Mouse (Mus musculus) forebrain, embryonic 13.5 days (tissue): ENCODE data around the gene Acox3. TPM values are rescaled to one million over a fixed set of nuclear protein-coding genes. Genes with fewer than 3 reads are reported as not detected.

Experiments
- ATAC-seq: fragments of 200-750 bp; cut with Nextera tagmentation; 2 replicates; pipeline ENCODE4 v1.8.0; 2017
- H3K27ac ChIP-seq: fragments of 300-500 bp; sonication (generic); 2 replicates; pipeline ENCODE4 v1.5.1; 2015; ENCODE audit warnings: inconsistent platforms, mild to moderate bottlenecking, moderate library complexity
- H3K27me3 ChIP-seq: fragments of 300-500 bp; sonication (generic); 2 replicates; pipeline ENCODE4 v1.6.1; 2015; ENCODE audit warnings: mild to moderate bottlenecking, inconsistent platforms
- H3K36me3 ChIP-seq: fragments of 300-500 bp; sonication (generic); 2 replicates; pipeline ENCODE4 v1.6.1; 2015; ENCODE audit warnings: mild to moderate bottlenecking, inconsistent platforms; ENCODE audit not compliant: poor library complexity, severe bottlenecking
- H3K4me1 ChIP-seq: fragments of 300-500 bp; sonication (generic); 2 replicates; pipeline ENCODE4 v1.6.1; 2015; ENCODE audit warnings: inconsistent platforms
- H3K4me2 ChIP-seq: fragments of 300-500 bp; sonication (generic); 2 replicates; pipeline ENCODE4 v1.6.1; 2015; ENCODE audit warnings: inconsistent platforms, mild to moderate bottlenecking, moderate library complexity
- H3K4me3 ChIP-seq: fragments of 300-500 bp; sonication (generic); 2 replicates; pipeline ENCODE4 v1.5.1; 2015; ENCODE audit warnings: mild to moderate bottlenecking, inconsistent platforms
- H3K9ac ChIP-seq: fragments of 300-500 bp; sonication (generic); 2 replicates; pipeline ENCODE4 v1.6.1; 2015; ENCODE audit warnings: mild to moderate bottlenecking, inconsistent platforms
- H3K9me3 ChIP-seq: fragments of 300-500 bp; sonication (generic); replicated peaks from 2 replicates; pipeline ENCODE4 v1.6.1; 2016; ENCODE audit warnings: inconsistent platforms
- WGBS: fragments of 180-500 bp; shearing (Covaris S2); methylation state at CpG from one replicate; pipeline ENCODE4 v1.1.7; 2015; 5-methylcytosine and 5-hydroxymethylcytosine counted together
- polyA plus RNA-seq: library from polyadenylated mRNA; unstranded; fragments of >200 nt; fragmentation: Nextera tagmentation; extraction: Ambion mirVana; gene quantifications from 2 replicates; pipeline ENCODE4 v1.2.1, GENCODE M21; 2015

The Acox3 gene
- polyA plus RNA-seq, 1 experiment from 2014 or later = 12.0 TPM

DNA sequence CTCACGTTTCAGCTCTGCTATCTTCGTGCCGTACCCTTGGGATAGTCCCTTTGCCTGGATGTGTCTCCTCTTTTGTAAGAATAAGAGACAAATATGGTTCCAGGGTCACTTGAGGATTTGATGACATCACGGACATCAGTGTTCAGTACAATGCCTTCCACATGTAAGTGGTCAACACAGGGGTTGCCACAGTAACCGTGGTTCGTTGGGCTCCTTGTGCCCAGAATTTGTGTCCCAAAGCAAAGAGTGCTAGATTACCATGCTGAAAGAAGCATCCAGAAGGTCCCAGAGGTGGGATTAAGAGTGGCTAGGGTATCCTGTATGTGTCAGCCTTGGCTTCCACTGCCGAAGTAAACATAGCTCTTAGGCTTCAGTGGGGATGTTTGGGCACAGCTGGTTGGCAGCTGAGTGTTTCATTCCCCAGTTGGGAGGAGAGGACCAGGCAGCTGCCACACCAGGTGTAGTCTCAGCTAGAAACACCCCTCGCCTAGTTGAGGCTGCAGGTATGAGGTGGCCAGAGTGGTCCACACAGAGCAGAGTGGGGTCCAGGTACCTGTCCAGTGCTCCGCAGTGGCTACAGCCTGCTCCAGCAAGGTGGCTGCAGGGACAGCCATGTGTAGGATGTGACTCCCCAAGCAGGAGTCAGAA is 60.7 kb downstream of the Acox3 start:
- Histone ChIP-seq H3K36me3 (no peaks in the 10 kb centered on the region), H3K9ac (no peak overlapping the region), H3K4me3 (no peak overlapping the region), H3K27me3 (no peaks in the 10 kb centered on the region), H3K9me3 (no peaks in the 10 kb centered on the region), H3K4me1 (no peaks in the 10 kb centered on the region), H3K4me2 (no peak overlapping the region), H3K27ac (no peak overlapping the region)
- no peak for ATAC-seq
- WGBS = 81% methylated on average over 9 of the region's 9 CpGs

DNA sequence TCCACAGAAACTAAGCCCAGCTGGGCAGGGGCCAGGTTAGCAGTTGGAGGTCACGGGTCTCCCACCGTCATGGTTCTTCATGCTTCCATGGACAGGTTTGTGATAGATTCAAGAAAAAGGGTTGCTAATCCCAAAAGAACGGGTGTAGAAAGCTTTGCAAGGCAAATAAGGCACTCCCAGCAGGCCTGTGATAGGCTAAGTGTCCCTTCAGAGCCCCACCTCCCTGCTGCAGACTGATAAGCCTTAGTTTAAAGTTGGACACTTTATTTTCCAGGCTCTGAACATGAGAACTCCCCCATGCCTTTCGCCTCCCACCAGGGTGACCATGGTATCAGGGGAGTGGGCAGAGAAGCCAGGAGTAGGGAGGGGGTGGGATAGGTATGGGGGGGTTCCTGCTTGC is 61.2 kb downstream of the Acox3 start:
- Histone ChIP-seq H3K4me3 (no peak overlapping the region), H3K4me2 (no peak overlapping the region), H3K9me3 (no peaks in the 10 kb centered on the region), H3K36me3 (no peaks in the 10 kb centered on the region), H3K27me3 (no peaks in the 10 kb centered on the region), H3K27ac (no peak overlapping the region), H3K9ac (no peak overlapping the region), H3K4me1 (no peaks in the 10 kb centered on the region)
- 58% methylated on average over 4 of the region's 4 CpGs for WGBS
- no peak for ATAC-seq

DNA sequence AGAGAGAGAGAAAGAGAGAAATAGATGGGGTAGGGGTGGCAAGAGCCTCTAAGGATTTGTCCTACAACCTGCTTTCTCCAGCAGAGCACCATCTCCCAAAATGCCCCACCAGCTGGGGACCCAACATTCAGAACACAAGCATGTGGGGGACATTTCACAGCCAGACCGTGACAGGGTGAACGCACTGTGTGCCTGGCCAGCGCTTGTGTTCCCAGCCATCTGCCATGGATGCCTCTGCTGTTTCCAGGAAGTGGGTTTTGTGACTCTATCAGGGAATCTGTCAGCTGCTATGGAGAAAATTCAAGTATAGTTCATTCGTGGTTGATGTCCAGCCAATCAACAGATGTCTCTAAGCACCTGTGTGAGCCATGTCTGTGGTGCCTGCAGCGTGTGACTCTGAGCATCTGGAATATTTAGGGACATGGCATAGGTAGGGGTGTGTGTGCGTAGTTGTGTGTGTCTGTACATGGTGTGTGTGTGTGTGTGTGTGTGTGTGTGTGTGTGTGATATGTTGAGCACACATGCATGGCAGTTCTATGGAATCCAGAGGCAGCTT is 63.2 kb downstream of the Acox3 start:
- Histone ChIP-seq H3K9me3 (no peaks in the 10 kb centered on the region), H3K4me2 (no peak overlapping the region), H3K36me3 (no peaks in the 10 kb centered on the region), H3K9ac (no peak overlapping the region), H3K4me1 (no peaks in the 10 kb centered on the region), H3K27me3 (no peaks in the 10 kb centered on the region), H3K4me3 (no peak overlapping the region), H3K27ac (no peak overlapping the region)
- 88% methylated on average over 6 of the region's 6 CpGs for WGBS
- ATAC-seq = no peak

DNA sequence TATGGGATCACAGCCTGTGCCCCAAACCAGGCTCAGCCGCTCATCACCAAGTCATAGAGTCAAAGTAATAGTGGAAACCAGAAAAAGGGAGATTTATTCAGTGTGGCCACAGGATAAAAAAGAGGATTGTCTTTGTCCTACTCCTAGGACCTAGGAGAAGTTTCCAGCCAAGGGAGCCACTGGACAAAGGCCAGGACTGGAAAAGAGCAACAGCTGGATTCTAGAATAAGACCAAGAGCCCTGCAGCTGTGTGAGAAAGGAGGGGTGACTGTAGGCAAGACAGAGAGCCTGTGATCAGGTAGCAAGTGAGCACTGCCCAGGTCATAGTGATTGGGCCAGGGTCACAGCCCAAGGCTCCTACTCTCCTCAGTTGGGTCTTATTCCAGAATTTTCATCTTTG is 64.1 kb downstream of the Acox3 start:
- ATAC-seq = no peak
- 90% methylated on average over 1 of the region's 1 CpGs for WGBS
- no peak overlapping the region for H3K4me3 ChIP-seq

DNA sequence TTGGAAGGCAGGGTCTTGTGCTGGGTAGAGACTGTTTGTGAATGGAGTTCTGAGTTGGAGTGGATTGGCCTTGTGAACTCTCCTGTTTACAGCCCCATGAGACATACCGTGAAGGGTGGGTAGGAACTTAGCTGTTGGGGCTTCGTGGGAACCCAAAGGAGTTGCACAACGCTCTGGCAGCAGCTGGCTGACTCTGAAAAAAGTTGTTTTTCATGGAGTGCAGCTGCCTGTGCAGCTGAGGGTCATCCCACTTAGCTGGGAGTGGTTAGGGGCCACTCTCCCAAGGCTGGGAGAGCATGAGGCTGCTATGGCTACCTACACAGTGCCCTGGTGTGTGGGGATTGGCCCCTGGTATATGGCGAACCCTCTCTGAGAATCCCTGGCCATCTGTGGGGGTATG is 64.7 kb downstream of the Acox3 start:
- ATAC-seq = no peak
- WGBS = 84% methylated on average over 4 of the region's 4 CpGs
- no peak overlapping the region for H3K4me2 ChIP-seq

More for the DNA sequence above, 64.1 kb downstream of the Acox3 start:
- no peak overlapping the region for H3K27ac ChIP-seq
- no peaks in the 10 kb centered on the region for H3K9me3 ChIP-seq
- no peak overlapping the region for H3K4me2 ChIP-seq
- no peaks in the 10 kb centered on the region for H3K4me1 ChIP-seq
- no peak overlapping the region for H3K9ac ChIP-seq
- H3K27me3 ChIP-seq = no peaks in the 10 kb centered on the region
- no peaks in the 10 kb centered on the region for H3K36me3 ChIP-seq

DNA sequence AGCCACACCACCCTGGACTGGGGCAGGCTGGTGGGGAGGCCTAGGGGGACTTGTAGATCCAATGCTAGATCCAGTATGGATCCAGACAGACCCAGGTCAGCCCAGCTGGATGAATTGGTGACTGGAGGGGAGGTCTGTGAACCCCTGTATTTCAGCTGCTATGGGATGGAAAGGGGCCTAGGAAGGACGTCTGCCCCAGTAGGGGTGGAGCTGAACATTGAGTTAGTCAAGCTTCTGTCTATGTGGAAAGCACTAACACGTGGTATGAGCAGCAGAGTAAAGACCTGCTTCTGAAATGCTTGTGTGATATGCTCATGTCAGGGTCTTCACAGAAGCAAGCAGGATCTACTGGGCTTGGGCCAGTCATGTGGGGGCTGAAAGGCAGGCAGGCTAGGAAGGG is 65.4 kb downstream of the Acox3 start:
- Histone ChIP-seq H3K27me3 (no peaks in the 10 kb centered on the region), H3K9ac (no peak overlapping the region), H3K4me2 (no peak overlapping the region), H3K4me1 (no peaks in the 10 kb centered on the region), H3K36me3 (no peaks in the 10 kb centered on the region), H3K4me3 (no peak overlapping the region), H3K9me3 (no peaks in the 10 kb centered on the region), H3K27ac (no peak overlapping the region)
- 67% methylated on average over 2 of the region's 2 CpGs for WGBS
- ATAC-seq = no peak

More for the DNA sequence above, 64.7 kb downstream of the Acox3 start:
- Histone ChIP-seq H3K4me1 (no peaks in the 10 kb centered on the region), H3K36me3 (no peaks in the 10 kb centered on the region), H3K4me3 (no peak overlapping the region), H3K9me3 (no peaks in the 10 kb centered on the region), H3K27me3 (no peaks in the 10 kb centered on the region), H3K27ac (no peak overlapping the region), H3K9ac (no peak overlapping the region)

DNA sequence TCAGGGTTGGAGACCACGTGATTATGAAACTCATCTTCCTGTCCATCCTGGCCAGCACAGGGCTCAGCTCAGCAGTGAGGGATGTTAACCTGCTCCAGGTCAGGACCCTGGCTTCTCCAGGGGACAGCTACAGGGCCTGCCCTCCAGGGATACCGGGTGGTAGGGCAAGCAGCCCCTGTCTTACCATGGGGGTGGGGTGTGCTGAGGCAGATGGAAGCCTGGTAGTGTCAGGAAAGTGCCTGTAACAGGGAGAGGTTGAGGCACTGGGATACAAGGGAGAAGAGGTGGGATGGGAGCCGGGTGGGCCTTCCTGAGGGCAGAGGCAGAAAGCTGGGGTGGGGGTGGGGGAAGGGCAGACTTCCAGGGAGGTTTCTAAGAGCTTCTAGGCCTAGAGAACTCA is 69.5 kb downstream of the Acox3 start:
- Histone ChIP-seq H3K27ac (no peak overlapping the region), H3K4me3 (no peak overlapping the region), H3K4me1 (no peaks in the 10 kb centered on the region), H3K9me3 (no peaks in the 10 kb centered on the region), H3K9ac (no peak overlapping the region), H3K27me3 (no peaks in the 10 kb centered on the region), H3K4me2 (no peak overlapping the region), H3K36me3 (no peaks in the 10 kb centered on the region)
- WGBS = 90% methylated on average over 3 of the region's 3 CpGs
- no peak for ATAC-seq

DNA sequence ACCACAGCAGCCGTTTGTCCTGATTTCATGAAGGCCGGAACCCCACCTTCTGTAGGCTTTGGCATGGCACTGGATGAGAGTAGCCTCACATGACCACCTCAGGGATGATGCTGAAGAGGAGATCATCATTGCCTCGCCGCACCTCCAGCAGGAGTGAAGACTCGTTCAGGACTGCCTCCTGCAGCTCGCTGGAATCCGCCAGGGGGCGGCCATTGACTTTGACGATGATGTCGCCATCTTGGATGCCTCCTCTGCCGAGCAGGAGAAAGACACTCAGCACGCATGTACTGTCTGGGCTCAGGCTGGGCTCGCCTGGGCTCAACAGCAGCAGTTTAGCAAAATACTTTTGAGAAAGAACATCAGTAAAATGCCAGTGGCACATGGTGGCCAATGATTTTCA is 70.0 kb downstream of the Acox3 start:
- Histone ChIP-seq H3K4me2 (no peak overlapping the region), H3K4me3 (no peak overlapping the region), H3K9me3 (no peaks in the 10 kb centered on the region), H3K4me1 (no peaks in the 10 kb centered on the region), H3K36me3 (no peaks in the 10 kb centered on the region), H3K9ac (no peak overlapping the region), H3K27ac (no peak overlapping the region), H3K27me3 (no peaks in the 10 kb centered on the region)
- whole genome bisulfite sequencing = 88% methylated on average over 13 of the region's 13 CpGs
- ATAC-seq = no peak

DNA sequence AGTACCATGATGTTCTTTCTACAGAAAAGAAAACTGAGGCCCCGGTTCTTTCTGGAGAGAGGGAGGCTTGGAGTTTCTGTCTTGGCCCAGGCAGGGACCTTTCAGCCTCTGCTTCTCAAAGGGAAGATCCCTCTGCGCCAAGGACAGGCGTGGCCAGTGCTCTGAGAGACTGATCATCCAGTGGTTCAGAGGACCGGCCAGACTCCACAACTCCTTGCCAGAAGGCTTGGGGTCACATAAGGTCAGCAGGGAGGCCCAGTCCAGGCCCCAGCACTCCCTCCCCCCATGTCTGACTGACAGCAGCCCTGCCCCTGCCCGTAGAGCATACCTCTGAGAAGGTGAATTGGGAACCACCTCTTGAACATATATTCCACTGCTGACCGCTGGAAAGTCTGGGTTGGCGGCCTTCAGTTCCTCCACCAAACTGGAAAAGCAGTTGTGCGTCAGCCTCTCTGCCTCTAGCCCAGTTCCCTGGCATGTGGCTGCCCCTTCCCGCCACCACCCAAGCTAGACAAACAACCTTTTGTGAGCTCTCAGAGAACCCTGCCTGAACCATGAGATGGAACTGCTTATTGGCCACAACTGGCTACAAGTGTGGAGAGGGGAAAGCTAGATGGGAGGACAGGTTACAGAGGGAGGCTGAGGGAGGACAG is 71.0 kb downstream of the Acox3 start:
- 86% methylated on average over 9 of the region's 9 CpGs for WGBS
- no peak for ATAC-seq

DNA sequence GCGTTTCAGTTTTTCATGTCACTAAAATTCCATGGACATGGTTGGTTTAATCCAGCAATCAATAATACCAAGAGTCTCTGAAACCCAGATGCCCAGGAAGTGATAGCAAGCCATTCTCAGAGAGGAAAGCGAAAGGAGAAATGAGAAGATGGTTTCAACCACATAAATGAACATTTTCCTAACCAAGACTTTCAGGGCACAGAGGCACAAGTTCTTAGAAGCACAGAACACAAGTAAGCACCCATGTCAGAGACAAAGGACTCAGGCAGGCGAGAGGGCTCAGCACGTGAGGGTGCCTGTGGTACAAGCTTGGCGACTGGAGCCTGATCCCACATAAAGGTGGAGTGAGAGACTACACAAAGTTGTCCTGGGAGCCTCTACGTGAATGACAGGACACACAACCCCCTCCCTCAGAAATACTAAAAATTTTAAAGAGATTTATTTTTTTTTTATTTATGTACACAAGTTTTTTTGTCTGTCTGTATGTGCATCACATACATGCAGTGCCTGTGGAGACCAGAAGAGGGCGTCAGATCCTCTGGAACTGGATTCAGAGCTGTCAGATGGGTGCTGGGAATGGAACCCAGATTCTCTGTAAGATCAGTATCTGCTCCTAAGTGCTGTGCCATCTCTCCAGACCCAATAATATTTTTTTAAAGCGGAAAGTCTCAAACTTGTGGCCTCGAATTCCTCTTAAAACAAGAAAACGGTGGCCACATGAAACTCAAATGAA is 73.1 kb downstream of the Acox3 start:
- 86% methylated on average over 10 of the region's 10 CpGs for WGBS
- Histone ChIP-seq H3K36me3 (no peaks in the 10 kb centered on the region), H3K9me3 (no peaks in the 10 kb centered on the region), H3K27ac (no peak overlapping the region), H3K4me1 (no peaks in the 10 kb centered on the region), H3K27me3 (no peaks in the 10 kb centered on the region), H3K4me3 (no peak overlapping the region), H3K9ac (no peak overlapping the region), H3K4me2 (no peak overlapping the region)
- ATAC-seq = no peak

More for the DNA sequence above, 71.0 kb downstream of the Acox3 start:
- Histone ChIP-seq H3K36me3 (no peaks in the 10 kb centered on the region), H3K27ac (no peak overlapping the region), H3K9ac (no peak overlapping the region), H3K4me3 (no peak overlapping the region), H3K4me2 (no peak overlapping the region), H3K9me3 (no peaks in the 10 kb centered on the region), H3K4me1 (no peaks in the 10 kb centered on the region), H3K27me3 (no peaks in the 10 kb centered on the region)

DNA sequence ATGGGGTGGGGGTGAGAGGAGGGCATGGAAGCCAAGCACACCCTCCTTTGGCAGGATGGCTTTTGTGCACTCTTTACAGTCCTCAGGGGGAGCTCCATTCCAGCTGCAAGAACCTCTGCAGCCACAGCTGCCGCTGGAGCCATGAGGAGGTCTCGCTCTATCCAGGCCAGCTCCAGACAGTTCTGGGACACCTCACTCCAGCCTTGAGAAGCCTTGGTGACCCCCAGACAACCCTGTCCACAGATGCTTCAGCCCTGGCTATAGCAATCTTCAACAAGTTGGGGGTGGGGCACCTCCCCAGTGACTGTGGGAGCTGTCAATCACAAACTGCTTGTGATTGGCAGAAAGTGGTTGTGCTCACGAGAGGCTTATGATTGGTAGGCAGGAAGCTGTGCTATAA is 76.7 kb downstream of the Acox3 start:
- Histone ChIP-seq H3K9ac (no peak overlapping the region), H3K4me3 (no peak overlapping the region), H3K36me3 (no peaks in the 10 kb centered on the region), H3K27ac (no peak overlapping the region), H3K9me3 (no peaks in the 10 kb centered on the region), H3K27me3 (no peaks in the 10 kb centered on the region), H3K4me1 (no peaks in the 10 kb centered on the region), H3K4me2 (no peak overlapping the region)
- WGBS = 64% methylated on average over 3 of the region's 3 CpGs
- ATAC-seq = no peak

DNA sequence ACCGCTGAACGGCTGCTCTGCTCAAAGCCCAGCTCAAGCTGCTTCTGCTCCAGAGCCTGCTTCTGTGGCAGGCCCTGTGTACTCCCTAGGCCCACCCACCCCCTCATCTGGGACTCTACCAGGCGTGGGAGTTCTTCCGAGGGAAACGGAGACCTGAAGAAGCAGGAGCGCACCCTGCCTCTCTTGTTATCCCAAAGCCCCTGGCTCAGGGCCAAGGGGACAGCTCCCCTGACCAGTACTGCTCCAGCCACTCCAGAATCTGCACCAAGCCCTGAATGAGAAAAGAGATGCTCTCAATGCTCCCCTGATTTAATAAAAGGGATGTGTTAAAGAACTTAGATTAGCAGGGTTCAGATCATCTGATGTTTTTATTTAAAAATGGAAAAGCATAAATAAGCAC is 78.4 kb downstream of the Acox3 start:
- Histone ChIP-seq H3K4me2 (no peak overlapping the region), H3K36me3 (no peaks in the 10 kb centered on the region), H3K27ac (no peak overlapping the region), H3K4me1 (no peaks in the 10 kb centered on the region), H3K9ac (no peak overlapping the region), H3K4me3 (no peak overlapping the region), H3K9me3 (no peaks in the 10 kb centered on the region), H3K27me3 (no peaks in the 10 kb centered on the region)
- WGBS = 79% methylated on average over 6 of the region's 6 CpGs
- no peak for ATAC-seq
